Mouse (Mus musculus) neural tube, embryonic 10.5 days (tissue): ENCODE data around the gene Gm6525.

Source experiments
- DNase-seq: peaks from one replicate; pipeline ENCODE4 v3.0.0-alpha.2; 2017; ENCODE audit warnings: low spot score; ENCODE audit errors: extremely low spot score

Gm6525 gene

DNA sequence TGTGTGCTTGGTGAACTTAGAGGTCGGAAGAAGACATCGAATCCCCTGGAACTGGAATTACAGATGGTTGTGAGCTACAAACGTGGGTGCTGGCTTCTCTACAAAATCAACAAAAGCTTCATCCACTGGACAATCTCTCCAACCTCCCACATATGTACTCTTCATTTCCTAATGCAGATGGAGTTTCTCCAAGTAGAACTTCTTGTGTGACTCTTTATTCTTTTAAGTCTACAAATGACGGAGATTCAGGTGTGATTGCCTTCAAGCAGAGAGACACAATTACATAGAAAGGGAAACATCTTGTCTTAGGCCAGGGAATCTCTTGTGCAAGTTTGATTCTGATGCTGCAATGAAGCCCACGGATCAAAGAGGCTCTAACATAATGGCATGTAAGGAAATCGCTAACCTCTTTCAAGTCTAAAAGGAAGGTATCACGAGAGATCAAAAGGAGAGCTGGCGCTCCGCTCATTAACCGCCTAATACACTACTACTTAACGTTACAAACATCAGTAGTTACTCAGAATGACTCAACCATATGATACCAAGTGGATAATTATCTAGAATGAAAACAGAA, at the start of gene Gm6525:
Gene Gm6525 (plus strand): TSS at position 524 of the 574 bp plus-strand sequence.
- DNase-seq = no peak

DNA sequence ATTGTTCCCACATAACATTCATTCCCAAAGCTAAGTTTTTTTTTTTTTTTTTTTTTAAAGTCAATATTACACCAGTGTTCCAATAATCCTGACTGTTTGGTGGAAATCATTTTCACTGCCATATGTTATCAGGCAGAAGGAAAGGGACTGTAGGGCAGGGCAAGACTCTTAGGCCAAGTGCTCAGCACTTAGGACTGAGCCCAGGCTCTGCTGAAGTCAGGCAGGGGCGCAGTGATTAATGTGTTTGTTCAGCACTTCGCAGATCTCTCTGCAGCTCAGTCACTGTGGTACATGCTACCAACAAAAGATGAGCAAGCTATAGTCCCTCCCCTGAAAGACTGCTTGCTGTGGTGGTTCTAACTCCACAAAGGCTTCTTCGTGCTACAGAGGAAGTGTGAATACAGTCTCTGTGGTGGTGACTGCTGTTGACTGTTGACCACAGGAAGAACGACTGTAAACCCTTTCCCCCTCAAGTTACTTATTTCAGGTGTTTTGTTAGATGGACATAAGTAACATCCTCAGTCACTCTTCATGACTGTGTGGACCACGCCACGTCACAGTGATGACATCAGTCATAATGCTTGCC, 48.1 kb upstream of the Gm6525 start:
- no peak for DNase-seq

DNA sequence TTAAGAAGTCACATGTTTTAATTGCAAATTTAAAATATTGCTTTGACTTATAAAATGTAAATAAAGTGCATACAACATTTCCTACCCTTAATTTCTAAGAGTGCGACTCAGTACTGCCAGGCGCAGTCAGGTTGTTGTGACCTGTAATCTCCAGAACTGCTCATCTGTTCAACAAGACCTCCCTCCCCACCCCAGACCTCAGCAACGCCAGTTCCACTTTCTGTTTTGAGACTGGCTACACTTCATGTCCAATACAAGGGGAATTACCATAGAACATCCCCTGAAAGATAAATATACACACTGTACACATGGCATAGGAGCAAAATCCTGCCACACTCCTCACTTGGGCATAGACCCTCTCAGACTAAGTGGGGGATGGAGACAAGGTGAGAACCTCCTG, 47.2 kb upstream of the Gm6525 start:
- no peak for DNase-seq

DNA sequence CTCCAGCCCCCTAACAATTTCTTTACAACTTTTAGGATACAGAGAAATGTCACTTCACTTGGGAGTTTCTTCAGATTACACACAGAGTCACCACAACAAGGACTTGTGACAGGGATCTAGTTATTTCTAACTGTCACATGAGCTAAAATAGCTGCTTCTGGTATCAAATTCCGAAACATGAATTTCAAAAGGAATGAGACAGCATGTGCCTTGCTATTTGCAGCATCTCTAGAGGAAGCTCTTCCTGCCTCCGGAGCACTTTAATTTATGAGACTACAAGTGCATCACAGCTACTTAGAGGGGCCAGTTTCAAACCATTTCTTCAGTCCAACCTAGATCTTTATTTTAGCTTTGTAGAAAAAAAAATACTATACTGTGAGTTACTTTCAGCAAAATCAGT, 46.5 kb upstream of the Gm6525 start:
- DNase-seq = no peak

DNA sequence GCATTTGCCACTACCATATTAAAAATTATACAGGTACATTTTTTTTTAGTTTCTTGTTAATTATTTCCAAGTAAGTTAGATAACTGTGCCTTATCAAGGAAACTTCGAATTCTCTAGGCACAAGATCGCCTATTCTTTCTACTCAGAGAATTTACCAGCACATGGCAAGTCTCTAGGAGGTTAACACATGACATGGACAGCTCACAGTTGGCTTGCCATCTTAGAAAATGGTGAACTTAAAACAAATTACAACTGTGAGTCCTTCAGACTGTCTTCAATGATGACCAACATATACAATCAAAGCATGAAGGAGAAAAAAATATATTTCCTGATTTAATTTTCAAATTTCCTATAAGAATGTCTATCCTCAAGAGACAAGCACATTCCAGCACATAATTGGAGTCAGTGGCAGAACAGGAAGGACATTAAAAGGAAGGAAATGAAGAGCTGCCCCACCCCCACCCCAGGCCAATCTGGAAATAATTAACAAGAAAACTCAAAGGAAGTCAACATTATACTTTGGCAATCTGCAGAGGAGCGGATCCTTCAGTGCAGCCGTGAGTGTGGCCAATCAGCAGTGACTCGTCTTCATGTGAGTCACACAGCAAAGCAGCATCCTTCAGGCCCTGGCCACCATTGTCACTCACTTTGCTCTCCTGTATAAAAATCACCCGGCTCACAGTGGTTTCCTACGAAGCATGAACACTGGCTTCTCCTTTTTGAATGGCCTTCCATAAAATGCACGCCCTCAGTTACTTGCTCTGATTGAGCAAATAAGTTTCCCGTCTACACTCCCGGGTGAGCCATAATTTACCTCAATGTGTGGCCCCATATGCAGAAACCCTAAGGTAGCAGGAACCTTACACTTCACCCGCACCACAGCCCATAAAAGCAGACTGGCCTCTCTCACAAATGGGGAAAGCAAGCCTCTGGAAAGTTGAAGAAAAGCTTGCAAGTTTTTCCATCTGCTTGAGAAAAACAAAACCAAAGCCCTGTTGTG, 44.7 kb upstream of the Gm6525 start:
- DNase-seq = no peak

DNA sequence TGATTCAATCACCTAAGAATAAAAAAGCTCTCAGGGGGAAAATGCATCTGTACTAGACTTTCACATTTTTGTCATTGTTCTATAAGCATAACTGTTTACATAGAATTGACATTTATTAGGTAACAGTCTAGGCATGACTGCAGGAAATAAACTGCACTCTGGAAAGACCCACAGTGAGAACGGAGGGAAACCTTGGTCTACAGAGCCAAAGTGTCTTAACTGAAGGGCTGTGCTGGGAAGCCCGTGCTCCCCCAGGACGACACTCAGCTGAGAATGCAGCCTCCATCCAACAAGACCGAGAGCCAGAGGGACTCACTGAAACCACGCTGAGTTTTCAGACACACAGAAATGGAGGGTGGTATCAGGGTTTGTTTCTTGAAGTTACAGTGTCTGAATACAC, 43.1 kb upstream of the Gm6525 start:
- no peak for DNase-seq

DNA sequence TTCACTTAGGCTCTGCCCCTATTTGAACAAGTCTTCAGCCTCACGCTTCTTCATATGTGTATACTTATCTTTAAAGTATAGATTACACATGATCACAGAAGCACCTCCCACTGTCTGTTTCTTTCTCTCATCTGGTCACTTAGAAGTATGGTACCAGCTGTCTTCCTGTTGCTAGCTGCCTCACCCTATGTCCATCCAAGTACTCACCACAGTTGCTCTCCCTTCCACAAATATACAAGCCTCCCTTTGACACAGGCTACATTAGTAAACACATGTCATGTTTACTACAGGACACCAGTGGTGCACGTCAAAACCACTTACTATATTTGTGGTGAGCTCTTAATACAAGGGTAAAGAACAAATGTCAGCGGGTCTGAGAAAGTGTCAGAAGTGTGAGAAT, 42.5 kb upstream of the Gm6525 start:
- DNase-seq = no peak

DNA sequence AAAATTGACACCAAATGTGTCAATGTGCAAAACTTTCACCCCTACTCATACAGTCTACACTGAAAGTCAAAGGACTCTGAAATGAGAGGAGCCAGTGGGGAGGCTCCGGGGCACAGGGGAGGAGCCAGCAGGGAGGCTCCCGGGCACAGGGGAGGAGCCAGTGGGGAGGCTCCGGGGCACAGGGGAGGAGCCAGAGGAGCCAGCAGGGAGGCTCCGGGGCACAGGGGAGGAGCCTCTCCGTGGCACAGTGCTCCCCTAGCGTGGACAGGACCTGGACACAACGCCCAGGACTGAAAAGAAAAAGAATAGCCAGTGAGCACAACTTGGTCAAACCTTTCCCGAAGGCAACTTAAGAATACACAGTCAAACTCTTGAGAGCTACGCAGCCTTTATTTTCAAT, 38.5 kb upstream of the Gm6525 start:
- DNase-seq = no peak

DNA sequence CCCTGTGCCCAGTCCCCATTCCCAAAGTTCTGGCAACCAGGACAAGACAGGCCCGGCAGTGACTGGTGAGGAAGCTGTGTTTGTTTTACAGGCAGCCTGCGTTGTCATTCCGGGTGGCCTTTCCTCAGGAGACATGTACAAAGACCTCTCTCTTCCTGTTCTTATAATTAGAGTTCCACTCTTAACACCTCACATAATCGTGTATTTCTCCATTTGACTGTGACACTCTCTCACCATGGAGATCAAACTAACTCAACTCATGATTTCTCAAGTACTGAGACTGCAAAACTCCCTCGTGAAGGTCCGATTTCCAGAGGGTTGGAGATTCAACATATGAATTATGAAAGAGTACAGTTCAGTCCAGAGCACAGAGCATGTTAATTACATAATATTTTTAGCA, 38.0 kb upstream of the Gm6525 start:
- no peak for DNase-seq

DNA sequence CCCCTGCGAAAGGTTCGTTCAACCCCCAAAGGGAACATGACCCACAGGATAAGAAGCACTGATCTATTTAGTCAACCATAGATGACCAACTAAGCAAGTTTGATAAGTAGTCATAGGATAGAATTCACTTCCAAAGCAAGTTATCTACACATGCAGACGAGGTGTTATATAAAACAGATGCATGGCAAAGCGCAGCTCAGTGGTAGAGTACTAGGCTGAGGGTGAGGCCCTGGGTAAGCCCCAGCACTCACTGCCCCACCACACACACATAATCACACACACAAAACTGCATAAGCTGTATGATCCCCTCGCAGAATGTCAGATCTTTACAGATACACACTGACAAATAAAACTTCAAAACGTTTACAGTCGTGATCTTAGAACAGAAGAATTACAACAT, 37.4 kb upstream of the Gm6525 start:
- DNase-seq = no peak

DNA sequence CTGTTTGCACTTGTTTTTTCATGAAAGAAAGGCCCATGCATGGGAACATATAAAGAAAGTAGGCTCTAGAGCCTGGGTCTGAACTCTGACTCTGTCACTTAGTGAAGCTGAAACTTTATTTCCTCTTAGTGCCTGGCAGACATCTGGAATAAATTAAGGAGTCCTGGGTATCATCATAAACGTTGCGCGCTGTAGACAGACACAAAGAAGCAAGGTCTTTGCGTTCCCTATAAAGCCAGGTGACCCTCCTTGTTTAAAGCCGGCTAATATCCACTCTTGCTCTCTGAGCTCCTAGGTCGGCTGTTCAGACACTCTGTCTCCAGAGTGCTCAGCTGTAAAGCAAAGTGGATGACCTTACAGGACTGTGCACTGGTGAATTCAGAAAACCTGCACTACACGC, 33.0 kb upstream of the Gm6525 start:
- no peak for DNase-seq

DNA sequence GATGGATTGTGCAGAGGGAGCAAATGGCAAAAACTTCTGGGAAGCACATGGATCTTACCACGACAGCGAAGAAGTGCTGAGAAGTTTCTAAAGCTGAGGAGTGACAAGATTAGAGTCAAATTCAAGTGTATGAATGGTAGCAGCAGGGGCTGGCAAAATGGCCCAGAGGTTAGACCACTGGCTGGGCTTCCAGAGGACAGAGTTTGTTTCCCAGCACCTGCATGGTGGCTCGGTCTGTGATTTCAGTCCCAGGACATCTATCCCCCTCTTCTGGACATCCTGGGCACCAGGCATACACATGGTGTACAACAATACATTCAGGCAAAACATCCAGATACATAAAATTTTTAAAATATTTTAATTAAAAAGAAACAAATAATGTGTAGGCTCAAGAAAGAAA, 24.1 kb upstream of the Gm6525 start:
- DNase-seq = no peak

DNA sequence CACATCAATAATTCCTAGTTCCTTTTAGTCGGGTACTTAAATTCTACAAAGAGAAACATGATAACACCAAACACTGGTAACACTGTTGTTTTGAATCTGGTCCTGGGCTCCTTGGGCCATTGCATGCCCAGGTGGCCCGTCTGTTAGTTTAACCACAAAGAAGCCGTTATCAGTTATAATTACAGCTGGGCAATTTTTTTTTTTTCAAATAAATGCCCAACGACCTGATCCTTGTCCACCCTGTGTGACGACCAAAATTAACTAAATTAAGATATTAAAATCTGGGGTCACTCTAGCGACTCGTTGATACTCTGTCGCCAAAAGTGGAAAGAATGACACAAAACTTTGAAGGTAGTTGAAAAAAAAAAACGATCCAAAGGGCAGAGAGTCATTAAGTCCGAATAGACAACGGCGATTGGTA, 19.2 kb upstream of the Gm6525 start:
- DNase-seq = no peak

DNA sequence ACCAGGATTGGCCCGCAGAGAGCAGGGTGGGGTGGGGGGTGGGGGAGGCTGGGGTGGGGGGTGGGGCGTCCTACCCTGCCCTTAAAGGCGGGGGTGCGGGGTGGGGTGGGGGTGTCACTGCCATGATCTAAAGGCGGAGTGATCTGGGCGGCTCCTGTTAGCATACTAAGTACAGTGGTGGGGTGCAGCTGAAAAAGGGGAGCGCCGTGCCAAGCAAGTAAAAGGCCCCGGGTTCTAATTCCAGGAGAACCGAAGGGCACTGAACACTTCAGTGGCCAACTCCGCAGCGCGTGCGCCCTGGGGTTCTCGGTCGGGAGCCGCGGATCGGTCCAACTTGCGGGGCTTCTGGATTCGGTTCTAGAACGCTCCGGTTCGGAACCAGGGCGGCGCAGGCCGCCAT, 18.8 kb upstream of the Gm6525 start:
- DNase-seq = no peak

DNA sequence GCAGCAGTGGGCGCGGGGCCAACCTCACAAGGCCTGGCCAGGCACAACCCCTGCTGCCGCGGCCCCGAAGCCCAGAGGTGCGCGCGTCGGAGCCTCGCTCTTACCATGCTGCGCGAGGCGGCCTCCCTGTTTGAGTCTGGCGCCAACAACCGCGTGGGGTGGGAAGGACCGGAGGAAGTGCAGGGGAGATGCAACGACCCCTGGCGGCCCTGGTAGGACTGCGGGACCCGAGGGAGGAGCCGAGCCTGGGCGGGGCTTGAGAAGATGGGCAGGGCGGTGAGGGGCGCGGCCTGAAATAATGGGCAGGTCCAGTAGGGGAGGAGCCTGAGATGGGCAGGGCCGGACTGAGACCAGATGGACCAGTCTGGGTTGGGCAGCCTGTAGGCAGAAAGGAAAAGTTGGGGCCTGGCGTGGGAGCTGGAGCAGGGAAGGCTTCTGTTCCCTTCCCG, 18.3 kb upstream of the Gm6525 start, which contains the start of gene Mnd1:
Gene Mnd1 (minus strand): TSS at position 229 of the 449 bp plus-strand sequence.
- peak; percentile 99 for DNase-seq

DNA sequence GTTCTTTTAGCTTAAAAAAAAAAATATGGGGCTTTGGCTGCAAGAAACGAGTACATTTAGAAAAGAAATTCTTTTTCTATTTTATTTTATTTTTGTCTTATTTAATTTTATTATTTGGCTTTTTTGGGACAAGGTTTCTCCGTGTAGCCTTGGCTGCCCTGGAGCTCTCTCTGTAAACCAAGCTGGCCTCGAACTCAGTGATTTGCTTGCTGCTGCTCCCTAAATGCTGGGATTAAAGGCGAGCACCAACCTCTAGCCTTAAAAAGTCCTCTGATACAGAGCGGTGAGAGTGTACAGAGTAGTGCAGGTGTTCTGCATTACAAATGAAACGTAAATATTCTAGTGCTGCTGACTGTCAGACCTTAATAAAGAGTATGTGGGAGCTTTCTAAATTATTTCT, 17.8 kb upstream of the Gm6525 start:
- DNase-seq = no peak

DNA sequence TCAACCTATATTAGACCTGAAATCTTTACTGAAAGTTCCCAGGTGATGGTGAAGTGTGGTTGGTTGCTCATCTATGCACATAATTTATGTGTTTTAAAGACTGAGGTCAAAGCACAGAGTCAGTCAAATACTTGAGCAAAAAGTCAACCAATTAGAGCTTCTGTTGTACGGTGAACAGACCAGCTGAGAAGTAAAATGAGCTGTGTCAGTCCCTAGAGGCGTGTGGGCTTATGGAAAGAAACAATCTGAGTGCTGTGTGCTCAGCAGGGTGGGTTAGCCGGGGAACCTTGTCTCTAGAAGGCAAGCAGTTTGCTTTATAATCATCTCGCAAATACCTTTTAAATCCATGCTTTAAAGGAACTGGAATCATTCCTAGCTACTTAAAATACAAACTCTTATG, 16.9 kb upstream of the Gm6525 start:
- no peak for DNase-seq

DNA sequence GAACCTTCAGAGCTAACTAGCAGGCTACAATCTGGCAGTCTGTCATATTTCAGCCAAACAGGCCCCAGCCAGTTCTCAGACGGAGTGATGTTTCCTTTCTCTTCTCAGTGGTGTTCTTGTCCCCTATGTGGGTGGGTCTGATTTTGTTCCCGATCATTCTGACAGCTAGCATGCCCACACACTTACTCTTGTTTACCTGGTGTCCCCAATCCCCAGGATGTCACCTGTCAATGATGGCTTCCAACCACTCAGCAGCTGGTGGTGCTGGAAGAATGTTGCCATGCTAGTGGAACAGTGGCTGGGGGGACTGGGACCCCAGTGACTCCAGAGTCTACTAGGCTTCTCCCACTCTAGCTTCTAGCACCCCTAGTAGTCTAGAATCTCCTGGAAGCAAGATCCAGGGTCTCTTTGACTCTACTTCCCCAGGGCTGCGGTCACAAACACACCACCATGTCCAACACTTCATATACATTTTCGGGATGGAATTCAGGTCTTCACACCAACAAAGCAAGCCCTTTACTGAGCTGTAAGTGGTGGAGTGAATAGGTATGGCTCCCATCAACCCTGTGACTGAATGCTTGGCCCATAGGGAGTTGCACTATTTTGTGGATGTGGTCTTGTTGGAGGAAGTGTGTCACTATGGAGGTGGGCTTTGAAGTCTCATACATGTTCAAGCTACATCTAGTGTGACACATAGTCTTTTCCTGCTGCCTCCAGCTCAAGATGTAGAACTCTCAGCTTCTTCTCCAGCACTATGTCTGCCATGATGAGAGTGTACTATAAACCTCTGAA, 16.1 kb upstream of the Gm6525 start:
- no peak for DNase-seq

DNA sequence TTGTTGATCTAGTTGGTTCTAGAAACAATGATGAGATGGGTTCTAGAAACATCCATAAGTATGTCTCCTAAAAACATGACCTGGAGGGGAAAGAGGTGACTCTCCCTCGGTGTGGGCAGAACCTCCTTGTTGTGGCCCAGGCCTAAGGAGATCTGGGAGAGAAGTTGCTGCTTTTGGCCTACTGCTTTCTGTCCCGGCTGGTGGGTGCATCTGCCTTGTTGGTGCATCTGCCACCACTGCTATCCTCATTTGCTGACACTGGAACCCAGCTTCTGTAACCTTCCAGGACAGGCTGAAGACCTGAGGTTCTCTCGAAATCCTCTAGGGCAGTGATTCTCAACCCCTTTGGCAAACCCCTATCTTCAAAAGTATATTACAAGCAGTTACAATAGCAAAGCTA, 8.5 kb upstream of the Gm6525 start:
- DNase-seq = no peak

DNA sequence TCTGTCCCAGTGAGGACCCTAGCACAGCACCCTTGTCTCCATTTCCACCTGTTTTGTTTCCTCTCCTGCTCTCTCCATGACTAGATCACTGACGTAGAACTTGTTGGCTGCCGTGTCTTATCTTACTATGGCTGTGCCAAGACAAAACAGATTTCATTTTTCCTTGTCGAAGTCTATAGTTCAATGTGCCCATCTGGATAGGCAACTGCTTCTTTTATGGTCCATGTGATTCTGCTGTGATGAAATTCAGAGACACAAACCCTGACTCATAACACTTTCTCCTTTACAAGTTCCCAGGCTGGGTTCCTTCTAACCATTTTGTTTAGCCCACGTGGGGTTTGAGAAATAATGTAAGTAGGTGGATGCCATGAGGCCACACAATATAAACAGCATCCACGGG, 7.8 kb upstream of the Gm6525 start:
- no peak for DNase-seq

DNA sequence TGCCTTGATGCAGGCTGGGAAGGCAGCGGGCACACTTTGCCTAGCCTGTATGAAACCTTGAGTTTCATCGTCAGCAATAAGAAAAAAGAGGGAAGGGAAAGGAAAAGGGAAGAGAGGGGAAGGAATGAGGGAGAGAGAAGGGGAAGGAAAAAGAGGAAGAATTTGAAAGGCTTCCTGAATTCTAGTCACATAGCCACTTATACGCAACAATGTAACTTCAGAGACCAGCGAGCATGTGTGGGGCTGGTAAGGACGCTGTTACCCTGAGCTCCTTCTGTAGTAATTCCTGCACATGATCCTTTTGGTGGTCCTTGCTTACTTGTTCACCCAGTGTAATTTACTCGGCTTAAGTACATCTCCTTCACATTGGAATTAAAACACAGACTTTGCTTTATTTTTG, 5.0 kb upstream of the Gm6525 start:
- no peak for DNase-seq
